ENCODE assay signal across 10 mouse cellular contexts in the genomic region with DNA sequence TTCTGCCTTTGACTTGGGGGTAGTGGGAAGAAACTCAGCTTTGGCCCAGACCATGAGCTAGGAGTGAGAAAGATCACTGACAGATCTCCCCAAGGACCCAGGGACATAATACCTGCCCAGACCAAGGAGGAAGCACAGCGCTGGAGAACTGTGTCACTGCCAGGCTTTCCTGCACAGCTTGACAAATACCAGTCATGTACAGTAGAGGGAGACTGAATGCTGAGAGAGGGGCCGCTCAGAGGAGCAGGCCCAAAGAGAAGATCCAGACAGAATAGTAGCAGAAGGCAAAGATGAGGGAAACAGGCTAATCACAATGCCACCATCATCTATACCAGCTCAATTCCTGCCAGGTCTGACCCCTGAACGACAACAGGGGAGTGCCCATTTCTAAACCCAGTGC. TPM values are rescaled to one million over a fixed set of nuclear protein-coding genes. Genes with fewer than 3 reads are reported as not detected.
DNase-seq lines count a peak whose midpoint lies in the region; ATAC-seq and TF ChIP-seq lines count a peak whose summit lies in the region.
"Had no signal": no experiment of that assay in that cellular context is flagged by ENCODE, and none has a peak within 500 bp of the region (broad histone marks: within the 10 kb centered on the region; RNA-seq: fewer than 3 reads in every experiment).

No protein-coding gene starts in this region.

- no peak overlapping the region for H3K4me2 ChIP-seq in forebrain, embryonic 16.5 days (ENCODE audit: low read length)
- H3K4me2 ChIP-seq in forebrain, embryonic 12.5 days: no peak overlapping the region
- H3K4me2 ChIP-seq in liver, postnatal 0 days (ENCODE audit: low read depth, low read length): no peak overlapping the region
- H3K4me2 ChIP-seq: embryonic facial prominence, embryonic 15.5 days; lung, embryonic 15.5 days had no signal

- 59% methylated on average over 3 of the region's 3 CpGs for WGBS in forebrain, embryonic 16.5 days
- 40% methylated on average over 3 of the region's 3 CpGs for WGBS in forebrain, embryonic 12.5 days
- 42% methylated on average over 3 of the region's 3 CpGs for WGBS in liver, postnatal 0 days (ENCODE audit: insufficient replicate concordance)

- TF ChIP-seq CTCF in liver, postnatal 0 days (IDR thresholded peaks at IDR 0.05; ENCODE audit: low read depth): peak; percentile 64

- intact Hi-C loops in left cerebral cortex, postnatal 25 days (cut with DNase I): no loop called here
- intact Hi-C loops in left cerebral cortex, postnatal 4 days (cut with DNase I): no loop called here

- no peak for TF ChIP-seq EP300 in liver, postnatal 0 days (IDR thresholded peaks at IDR 0.05; ENCODE audit: low read depth)

- H3K4me1 ChIP-seq in forebrain, embryonic 16.5 days (replicated peaks; ENCODE audit: control insufficient read depth, insufficient read depth, low read length): no peaks in the 10 kb centered on the region
- no peaks in the 10 kb centered on the region for H3K4me1 ChIP-seq in forebrain, embryonic 12.5 days
- no peaks in the 10 kb centered on the region for H3K4me1 ChIP-seq in liver, postnatal 0 days (ENCODE audit: insufficient read depth)
- H3K4me1 ChIP-seq: embryonic facial prominence, embryonic 15.5 days; lung, embryonic 15.5 days had no signal

- no peak overlapping the region for H3K9ac ChIP-seq in forebrain, embryonic 16.5 days (replicated peaks; ENCODE audit: low read depth, low read length)
- H3K9ac ChIP-seq in forebrain, embryonic 12.5 days: no peak overlapping the region
- no peak overlapping the region for H3K9ac ChIP-seq in liver, postnatal 0 days (replicated peaks)
- H3K9ac ChIP-seq: embryonic facial prominence, embryonic 15.5 days; lung, embryonic 15.5 days had no signal

- H3K9me3 ChIP-seq in forebrain, embryonic 16.5 days (ENCODE audit: control insufficient read depth, low read length): no peaks in the 10 kb centered on the region
- H3K9me3 ChIP-seq in forebrain, embryonic 12.5 days: no peaks in the 10 kb centered on the region
- no peaks in the 10 kb centered on the region for H3K9me3 ChIP-seq in liver, postnatal 0 days (ENCODE audit: low read length)
- H3K9me3 ChIP-seq: embryonic facial prominence, embryonic 15.5 days; lung, embryonic 15.5 days had no signal

- peak; percentile 16 to 20 for DNase-seq in left cerebral cortex, postnatal 25 days (ENCODE audit: low spot score in 2 of 2)
- DNase-seq in left cerebral cortex, postnatal 4 days: no peak
- DNase-seq in R1 (ENCODE audit: low read depth, low spot score): peak; percentile 30
- DNase-seq in liver, postnatal 0 days: no peak
- no peak for DNase-seq in right cerebral cortex, postnatal 4 days
- no peak for DNase-seq in right cerebral cortex, postnatal 25 days

- H3K36me3 ChIP-seq in forebrain, embryonic 16.5 days (ENCODE audit: control insufficient read depth, insufficient read depth): peaks cover 19% of the 10 kb centered on the region
- peaks cover 44% of the 10 kb centered on the region for H3K36me3 ChIP-seq in forebrain, embryonic 12.5 days (replicated peaks)
- H3K36me3 ChIP-seq in liver, postnatal 0 days (replicated peaks; ENCODE audit: insufficient read depth, low read length): peaks cover 9% of the 10 kb centered on the region; the same call in 1 of the 2 replicates

- ATAC-seq in forebrain, embryonic 16.5 days: peak; percentile 62; the same call in 1 of the 2 replicates
- no peak for ATAC-seq in forebrain, embryonic 12.5 days (ENCODE audit: low FRiP score)
- no peak for ATAC-seq in liver, postnatal 0 days

- H3K27ac ChIP-seq in forebrain, embryonic 16.5 days (ENCODE audit: low read length): no peak overlapping the region
- H3K27ac ChIP-seq in forebrain, embryonic 12.5 days: no peak overlapping the region
- no peak overlapping the region for H3K27ac ChIP-seq in liver, postnatal 0 days (ENCODE audit: low read depth)
- H3K27ac ChIP-seq: embryonic facial prominence, embryonic 15.5 days; lung, embryonic 15.5 days had no signal

- H3K27me3 ChIP-seq in forebrain, embryonic 16.5 days (replicated peaks; ENCODE audit: control insufficient read depth, insufficient read depth, low read length): no peaks in the 10 kb centered on the region
- no peaks in the 10 kb centered on the region for H3K27me3 ChIP-seq in forebrain, embryonic 12.5 days
- no peaks in the 10 kb centered on the region for H3K27me3 ChIP-seq in liver, postnatal 0 days (ENCODE audit: insufficient read depth, low read length)
- H3K27me3 ChIP-seq: embryonic facial prominence, embryonic 15.5 days; lung, embryonic 15.5 days had no signal

- no peak overlapping the region for H3K4me3 ChIP-seq in forebrain, embryonic 16.5 days (replicated peaks; ENCODE audit: low read length)
- H3K4me3 ChIP-seq in forebrain, embryonic 12.5 days (replicated peaks): no peak overlapping the region
- H3K4me3 ChIP-seq in liver, postnatal 0 days (ENCODE audit: low read depth, low read length): no peak overlapping the region
- H3K4me3 ChIP-seq: embryonic facial prominence, embryonic 15.5 days; lung, embryonic 15.5 days had no signal

RNA-seq across cellular contexts. Expression of a gene that starts 29.5 kb away (rescaled TPM):
- 27.3 and 28.1 TPM in 2 replicates for polyA plus RNA-seq in forebrain, embryonic 16.5 days (2015; fragmentation: Nextera tagmentation; extraction: Ambion mirVana)
- polyA plus RNA-seq in forebrain, embryonic 12.5 days (2016; fragmentation: Nextera tagmentation; extraction: Ambion mirVana): 16.1 and 18.0 TPM in 2 replicates
- total RNA-seq in left cerebral cortex, postnatal 25 days (2021): 10 to 100 TPM; 35.3 to 35.9 TPM
- 10 to 100 TPM; 29.6 to 30.8 TPM for total RNA-seq in left cerebral cortex, postnatal 4 days (2021)
- 1.5 and 2.0 TPM in 2 replicates for polyA plus RNA-seq in liver, postnatal 0 days (2015; fragmentation: Nextera tagmentation; extraction: Ambion mirVana)

RNA-seq across cellular contexts. Expression of a gene that starts 36.5 kb away (rescaled TPM):
- polyA plus RNA-seq in forebrain, embryonic 16.5 days (2015; fragmentation: Nextera tagmentation; extraction: Ambion mirVana): 32.1 and 35.1 TPM in 2 replicates
- 41.5 and 45.5 TPM in 2 replicates for polyA plus RNA-seq in forebrain, embryonic 12.5 days (2016; fragmentation: Nextera tagmentation; extraction: Ambion mirVana)
- 10 to 100 TPM in 1 of 2 experiments, 1 to 10 TPM in 1; 9.5 to 11.5 TPM for total RNA-seq in left cerebral cortex, postnatal 25 days (2021)
- total RNA-seq in left cerebral cortex, postnatal 4 days (2021): 10 to 100 TPM; 21.0 to 22.6 TPM
- 8.7 and 11.0 TPM in 2 replicates for polyA plus RNA-seq in liver, postnatal 0 days (2015; fragmentation: Nextera tagmentation; extraction: Ambion mirVana)

RNA-seq across cellular contexts. Expression of a gene that starts 42.6 kb away (rescaled TPM):
- 47.3 and 50.4 TPM in 2 replicates for polyA plus RNA-seq in forebrain, embryonic 16.5 days (2015; fragmentation: Nextera tagmentation; extraction: Ambion mirVana)
- 48.6 and 52.6 TPM in 2 replicates for polyA plus RNA-seq in forebrain, embryonic 12.5 days (2016; fragmentation: Nextera tagmentation; extraction: Ambion mirVana)
- 1 to 10 TPM; 8.2 to 9.5 TPM for total RNA-seq in left cerebral cortex, postnatal 25 days (2021)
- 10 to 100 TPM; 30.9 to 33.0 TPM for total RNA-seq in left cerebral cortex, postnatal 4 days (2021)
- 5.4 and 6.5 TPM in 2 replicates for polyA plus RNA-seq in liver, postnatal 0 days (2015; fragmentation: Nextera tagmentation; extraction: Ambion mirVana)

RNA-seq across cellular contexts. Expression of a gene that starts 53.1 kb away (rescaled TPM):
- polyA plus RNA-seq in forebrain, embryonic 16.5 days (2015; fragmentation: Nextera tagmentation; extraction: Ambion mirVana): 131 and 139 TPM in 2 replicates
- polyA plus RNA-seq in forebrain, embryonic 12.5 days (2016; fragmentation: Nextera tagmentation; extraction: Ambion mirVana): 163 and 164 TPM in 2 replicates
- total RNA-seq in left cerebral cortex, postnatal 25 days (2021): 10 to 100 TPM; 65.5 to 75.5 TPM
- total RNA-seq in left cerebral cortex, postnatal 4 days (2021): 10 to 100 TPM; 54.3 to 60.2 TPM
- 144 and 147 TPM in 2 replicates for polyA plus RNA-seq in liver, postnatal 0 days (2015; fragmentation: Nextera tagmentation; extraction: Ambion mirVana)

Comparison
In these comparisons a context has a peak if more than half of its experiments do, and no peak if none do; other contexts are left out.
1. DNase-seq: peak in left cerebral cortex, postnatal 25 days (2 of 2) and R1 (single experiment); none in left cerebral cortex, postnatal 4 days (single experiment), liver, postnatal 0 days (single experiment), right cerebral cortex, postnatal 4 days (single experiment) and right cerebral cortex, postnatal 25 days (single experiment).